Mouse (Mus musculus) R1 (cell line): Measurements from ENCODE around the gene C2cd3.
A peak's percentile ranks its signal among the peaks of the same experiment; 100 is the strongest.
"Not testable (repeated sequence)": the region's sequence is repeated elsewhere in the genome, so short reads cannot be mapped to it uniquely, and the experiment has no call there.

Experiments
- DNase-seq: peaks from one replicate; pipeline ENCODE4 v3.0.0-alpha.2; 2018; ENCODE audit warnings: low read depth, low spot score

C2cd3 gene

GRCm38 (mm10) chr7:100470796-100471406, 98.9 kb downstream of the C2cd3 start:
- no peak for DNase-seq

- DNase-seq, result no peak
Observed at GRCm38 (mm10) chr7:100471407-100471797, 99.4 kb downstream of the C2cd3 start.

GRCm38 (mm10) chr7:100472777-100473176, 100.7 kb downstream of the C2cd3 start, which contains the start of gene Ucp3:
TSS of gene Ucp3 (plus strand) at chr7:100472990.
- no peak for DNase-seq

GRCm38 (mm10) chr7:100473846-100474454, 101.9 kb downstream of the C2cd3 start:
- DNase-seq, result no peak

- peak; percentile 21 for DNase-seq
Observed at GRCm38 (mm10) chr7:100474680-100475079, 102.6 kb downstream of the C2cd3 start.

GRCm38 (mm10) chr7:100479100-100479822, 107.2 kb downstream of the C2cd3 start:
- no peak for DNase-seq

- DNase-seq, result peak; percentile 18
Observed at GRCm38 (mm10) chr7:100479823-100480164, 107.8 kb downstream of the C2cd3 start.

GRCm38 (mm10) chr7:100480175-100480574, 108.1 kb downstream of the C2cd3 start:
- no peak for DNase-seq

GRCm38 (mm10) chr7:100482046-100482445, 110.0 kb downstream of the C2cd3 start:
- not testable (repeated sequence) for DNase-seq

- no peak for DNase-seq
Observed at GRCm38 (mm10) chr7:100484493-100484892, 112.5 kb downstream of the C2cd3 start.

GRCm38 (mm10) chr7:100487301-100487700, 115.3 kb downstream of the C2cd3 start:
- no peak for DNase-seq

- no peak for DNase-seq
Observed at GRCm38 (mm10) chr7:100488474-100489048, 116.5 kb downstream of the C2cd3 start.

GRCm38 (mm10) chr7:100492391-100493116, 120.5 kb downstream of the C2cd3 start:
- peak; percentile 55 for DNase-seq

- DNase-seq, result peak; percentile 92
Observed at GRCm38 (mm10) chr7:100493117-100493483, 121.1 kb downstream of the C2cd3 start, which contains the start of gene Ucp2. TSS of gene Ucp2 (plus strand) at chr7:100493337.

GRCm38 (mm10) chr7:100493484-100494414, 121.7 kb downstream of the C2cd3 start:
- peak; percentile 74 for DNase-seq

GRCm38 (mm10) chr7:100494415-100494831, 122.4 kb downstream of the C2cd3 start:
- peak; percentile 61 for DNase-seq

GRCm38 (mm10) chr7:100495042-100495441, 123.0 kb downstream of the C2cd3 start:
- DNase-seq, result no peak

GRCm38 (mm10) chr7:100495581-100496251, 123.7 kb downstream of the C2cd3 start:
- peak; percentile 94 for DNase-seq

- no peak for DNase-seq
Observed at GRCm38 (mm10) chr7:100496371-100496770, 124.3 kb downstream of the C2cd3 start.

- DNase-seq, result no peak
Observed at GRCm38 (mm10) chr7:100496791-100497190, 124.8 kb downstream of the C2cd3 start.
